Mouse (Mus musculus) common myeloid progenitor, adult 5-6 weeks (primary cell): Measurements from ENCODE around the gene Gpn3. TPM values are rescaled to one million over a fixed set of nuclear protein-coding genes. Genes with fewer than 3 reads are reported as not detected.

Experiments
- ATAC-seq: replicated peaks from 2 replicates; pipeline ENCODE4 v1.8.0; 2016; ENCODE audit warnings: low read depth, mild to moderate bottlenecking, moderate TSS enrichment, inconsistent platforms; ENCODE audit not compliant: poor library complexity, severe bottlenecking
- total RNA-seq: library from RNA; stranded (forward); fragments of 200-1000, 187-1606 nt; gene quantifications from 2 replicates; pipeline ENCODE4 v1.2.3, GENCODE M21; 2017

The Gpn3 gene
- total RNA-seq, 1 experiment from 2014 or later = 43.6 TPM

DNA sequence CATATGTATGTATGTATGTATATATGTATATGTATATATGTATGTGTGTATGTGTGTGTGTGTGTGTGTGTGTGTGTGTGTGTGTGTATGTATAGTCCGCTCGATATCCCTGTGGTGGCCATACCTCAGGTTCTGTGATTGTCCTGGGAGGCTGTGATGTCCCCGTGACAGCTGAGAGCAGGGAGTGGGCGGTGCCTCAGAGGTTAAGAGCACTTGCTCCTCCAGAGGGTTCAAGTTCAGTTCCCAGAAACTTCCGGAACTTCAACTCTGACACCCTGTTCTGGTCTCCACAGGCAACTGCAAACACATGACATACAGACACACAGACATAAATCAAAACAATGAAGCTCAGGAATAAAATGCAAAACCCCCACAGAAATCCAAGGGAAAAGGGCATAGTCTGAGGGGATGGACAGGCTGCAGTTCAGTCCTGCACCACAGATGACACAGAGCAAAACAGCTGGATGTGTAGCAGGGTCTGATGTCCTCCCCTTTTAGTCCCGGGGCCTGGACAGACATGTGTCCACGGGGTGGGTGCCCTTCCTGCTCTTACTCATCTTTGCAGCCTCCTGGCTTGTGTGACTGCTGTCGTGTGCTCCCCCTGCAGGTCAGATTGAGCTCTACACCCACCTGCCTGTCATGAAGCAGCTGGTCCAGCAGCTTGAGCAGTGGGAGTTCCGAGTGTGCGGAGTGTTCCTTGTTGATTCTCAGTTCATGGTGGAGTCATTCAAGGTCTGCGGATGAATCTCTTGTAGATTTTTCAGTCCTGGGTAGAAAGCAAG, 7.9 kb downstream of the Gpn3 start:
- peak; percentile 96 for ATAC-seq

DNA sequence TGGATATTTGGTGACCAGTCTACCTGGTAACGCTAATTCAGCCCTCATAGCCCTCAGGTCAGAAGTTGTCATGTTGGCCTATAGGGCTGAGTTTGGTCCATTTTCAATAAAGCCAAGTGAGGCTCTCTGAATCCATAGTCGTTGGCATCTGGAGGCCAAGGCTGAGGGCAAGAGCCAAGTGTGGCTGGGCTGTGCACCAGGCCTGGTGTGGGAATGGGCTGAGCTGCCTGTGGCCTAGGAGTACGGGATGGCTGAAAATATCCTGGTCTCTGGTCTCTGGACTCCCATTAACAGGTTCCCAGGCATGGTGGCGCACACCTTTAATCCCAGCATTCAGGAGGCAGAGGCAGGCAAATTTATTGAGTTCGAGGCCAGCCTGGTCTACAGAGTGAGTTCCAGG, 18.3 kb downstream of the Gpn3 start:
- no peak for ATAC-seq

DNA sequence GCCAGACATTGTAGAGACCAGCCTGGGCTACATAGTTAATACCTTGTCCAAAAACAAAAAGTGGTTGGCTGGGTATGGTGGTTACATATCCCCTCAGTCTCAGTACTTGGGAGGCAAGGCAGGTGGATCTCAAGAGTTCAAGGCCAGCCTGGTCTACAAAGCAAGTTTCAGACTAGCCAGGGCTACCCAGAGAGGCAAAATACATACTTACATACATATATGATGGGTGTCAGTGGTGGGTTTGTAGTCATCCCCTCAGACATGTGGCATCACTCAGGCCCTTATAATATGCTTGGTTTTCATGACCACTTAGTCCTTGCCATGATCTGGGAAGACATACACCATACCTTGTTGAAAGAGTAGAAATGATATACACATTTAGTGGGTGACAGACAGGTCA, 19.0 kb downstream of the Gpn3 start:
- ATAC-seq = no peak

DNA sequence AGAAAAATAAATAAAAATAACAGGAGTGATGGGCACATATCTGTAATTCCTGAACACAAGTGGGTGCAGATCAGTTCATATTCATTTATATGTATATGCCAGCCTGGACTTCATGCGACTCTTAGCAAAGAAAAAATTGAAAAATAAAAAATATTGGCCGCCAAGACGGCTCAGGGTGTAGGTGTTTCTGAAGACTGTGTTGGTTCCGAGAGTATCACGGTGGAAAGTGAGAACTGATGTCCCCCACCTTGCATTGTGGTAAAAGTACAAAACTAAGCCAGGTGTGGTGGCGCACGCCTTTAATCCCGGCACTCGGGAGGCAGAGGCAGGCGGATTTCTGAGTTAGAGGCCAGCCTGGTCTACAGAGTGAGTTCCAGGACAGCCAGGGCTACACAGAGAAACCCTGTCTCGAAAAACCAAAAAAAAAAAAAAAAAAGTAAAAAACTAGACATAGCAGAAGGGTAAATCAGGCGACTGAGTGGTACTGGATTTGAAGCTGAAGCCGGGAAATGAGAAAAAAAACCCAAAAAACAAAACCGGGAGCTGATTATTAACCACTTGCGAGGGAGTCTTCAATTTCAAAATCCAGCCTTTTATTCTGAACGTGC, 19.6 kb downstream of the Gpn3 start:
- ATAC-seq = no peak

DNA sequence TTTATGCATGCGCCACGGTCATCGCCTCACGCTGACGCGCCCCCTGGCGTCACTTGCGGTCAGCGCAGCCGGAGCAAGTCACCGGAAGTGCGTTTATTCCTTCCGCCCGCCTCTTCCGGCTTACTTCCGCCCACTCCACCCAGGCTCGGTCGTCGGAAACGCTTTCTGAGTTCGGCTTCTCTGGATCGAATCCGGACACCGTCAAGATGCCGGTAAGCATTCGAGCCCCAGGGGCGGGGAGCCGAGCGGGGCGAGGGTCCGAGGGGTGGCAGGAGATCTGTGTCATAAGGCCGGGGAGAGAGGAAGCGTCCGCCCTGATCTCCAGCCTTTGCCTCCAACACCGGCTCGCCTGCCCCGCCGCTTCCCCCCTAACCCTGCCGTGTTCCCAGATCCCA, 20.1 kb downstream of the Gpn3 start, which contains the start of gene Arpc3:
Gene Arpc3, plus strand, starts transcription at position 93 of the 395 bp plus-strand sequence.
- ATAC-seq = peak; percentile 91

DNA sequence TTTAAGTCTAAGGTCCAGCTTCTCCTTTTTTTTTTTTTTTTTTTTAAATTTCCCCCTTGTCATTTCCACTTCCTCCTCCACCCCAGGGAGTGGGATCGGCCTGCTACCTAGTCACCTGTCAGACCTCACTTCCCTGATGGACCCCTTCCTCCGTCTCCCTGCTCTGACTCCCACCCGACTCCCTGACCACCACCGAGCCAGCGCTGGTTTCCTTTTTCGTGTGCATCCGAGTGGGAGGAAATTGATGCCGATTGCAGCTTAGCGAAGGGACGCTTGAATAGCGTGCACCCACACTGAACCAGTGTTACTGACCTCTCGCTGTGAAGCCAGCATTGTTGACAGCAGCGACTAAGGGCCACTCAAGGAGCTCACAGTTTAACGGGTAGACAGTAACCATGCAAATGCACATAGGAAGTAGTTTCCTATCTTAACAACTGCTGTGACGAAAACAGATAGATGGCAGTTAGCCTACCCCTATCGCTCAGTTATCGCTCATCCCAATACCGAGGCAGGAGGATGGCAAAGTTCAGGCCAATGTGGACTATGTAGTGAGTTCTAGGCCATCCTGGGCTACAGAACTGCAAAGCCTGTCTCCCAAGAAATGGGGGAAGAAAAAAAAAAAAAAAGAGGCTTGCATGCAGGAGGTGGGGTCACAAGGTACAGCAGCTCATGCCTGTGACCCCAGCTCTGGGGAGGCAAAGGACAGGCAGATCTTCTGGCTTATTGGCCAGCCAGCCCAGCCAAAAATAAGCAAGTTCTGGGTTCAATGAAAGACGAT, 20.7 kb downstream of the Gpn3 start:
- peak; percentile 34 for ATAC-seq

DNA sequence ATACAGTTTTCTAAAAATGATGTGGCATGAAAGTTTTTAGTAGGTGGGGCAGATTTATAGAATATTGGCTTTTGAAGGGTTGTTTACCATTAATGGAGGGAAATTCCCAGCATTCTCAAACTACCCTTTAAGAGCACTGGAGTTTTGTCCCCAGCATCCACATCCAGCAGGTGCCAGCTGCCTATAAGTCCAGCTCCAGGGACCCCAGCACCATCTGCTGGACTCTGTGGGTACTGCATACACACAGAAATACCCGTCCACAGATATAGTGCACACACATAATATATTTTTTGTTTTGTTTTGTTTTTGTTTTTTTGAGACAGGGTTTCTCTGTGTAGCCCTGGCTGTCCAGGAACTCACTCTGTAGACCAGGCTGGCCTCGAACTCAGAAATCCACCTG, 22.2 kb downstream of the Gpn3 start:
- ATAC-seq = peak; percentile 53; the same call in 1 of the 2 replicates

DNA sequence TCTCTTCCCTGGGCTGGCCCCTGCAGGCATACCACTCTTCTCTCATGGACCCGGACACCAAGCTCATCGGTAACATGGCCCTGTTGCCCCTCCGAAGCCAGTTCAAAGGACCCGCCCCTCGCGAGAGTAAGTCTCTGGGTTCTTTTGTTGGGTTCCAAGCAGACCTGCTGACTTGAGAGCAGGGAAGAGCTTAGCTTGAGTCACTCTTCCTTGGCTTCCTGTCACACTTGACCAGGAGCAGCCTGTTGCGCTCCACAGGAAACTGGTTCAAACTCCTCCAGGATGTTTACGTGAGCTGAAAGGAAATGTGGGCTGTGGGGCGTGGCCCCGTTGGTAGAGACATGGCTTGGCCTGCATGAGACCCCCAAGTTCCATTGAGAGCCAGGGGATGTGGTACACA, 25.1 kb downstream of the Gpn3 start:
- peak; percentile 50 for ATAC-seq

DNA sequence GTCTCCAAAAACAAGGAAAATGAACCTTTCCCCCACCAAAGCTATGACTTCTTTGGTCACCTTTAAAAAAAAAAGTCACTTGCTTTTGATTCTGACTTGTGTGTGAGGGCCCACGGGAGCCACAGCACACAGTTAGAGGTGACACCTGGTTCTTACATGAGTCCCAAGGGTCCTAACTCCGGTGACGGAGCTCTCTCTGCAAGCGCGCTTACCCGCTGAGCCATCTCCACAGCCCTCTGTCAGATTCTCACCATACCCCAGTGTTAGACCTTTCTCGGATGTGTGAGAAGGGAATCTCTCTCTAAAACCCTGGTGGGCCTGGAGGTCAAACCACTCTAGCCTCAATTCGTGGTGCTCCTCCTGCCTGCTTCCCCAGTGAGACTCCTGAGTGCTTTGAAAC, 25.8 kb downstream of the Gpn3 start:
- no peak for ATAC-seq

DNA sequence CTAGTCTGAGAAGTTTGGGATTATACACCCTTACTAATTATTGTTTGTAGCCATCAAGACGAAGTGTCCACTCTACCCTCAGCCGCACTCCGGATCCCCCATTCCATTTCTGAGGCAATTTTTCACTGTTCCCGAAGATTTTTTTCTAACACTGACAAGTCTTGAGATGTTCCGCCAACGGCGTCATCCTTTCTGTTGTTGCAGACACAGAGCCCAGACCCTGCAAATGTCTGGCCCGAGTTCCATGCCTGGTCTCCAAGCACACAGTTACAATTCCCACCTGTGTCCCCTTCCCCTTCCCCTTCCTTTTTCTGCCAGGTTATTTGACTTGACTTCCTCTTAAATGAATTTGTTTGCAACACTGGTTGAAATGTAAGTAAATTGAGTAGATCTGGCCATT, 28.2 kb downstream of the Gpn3 start:
- ATAC-seq = no peak

DNA sequence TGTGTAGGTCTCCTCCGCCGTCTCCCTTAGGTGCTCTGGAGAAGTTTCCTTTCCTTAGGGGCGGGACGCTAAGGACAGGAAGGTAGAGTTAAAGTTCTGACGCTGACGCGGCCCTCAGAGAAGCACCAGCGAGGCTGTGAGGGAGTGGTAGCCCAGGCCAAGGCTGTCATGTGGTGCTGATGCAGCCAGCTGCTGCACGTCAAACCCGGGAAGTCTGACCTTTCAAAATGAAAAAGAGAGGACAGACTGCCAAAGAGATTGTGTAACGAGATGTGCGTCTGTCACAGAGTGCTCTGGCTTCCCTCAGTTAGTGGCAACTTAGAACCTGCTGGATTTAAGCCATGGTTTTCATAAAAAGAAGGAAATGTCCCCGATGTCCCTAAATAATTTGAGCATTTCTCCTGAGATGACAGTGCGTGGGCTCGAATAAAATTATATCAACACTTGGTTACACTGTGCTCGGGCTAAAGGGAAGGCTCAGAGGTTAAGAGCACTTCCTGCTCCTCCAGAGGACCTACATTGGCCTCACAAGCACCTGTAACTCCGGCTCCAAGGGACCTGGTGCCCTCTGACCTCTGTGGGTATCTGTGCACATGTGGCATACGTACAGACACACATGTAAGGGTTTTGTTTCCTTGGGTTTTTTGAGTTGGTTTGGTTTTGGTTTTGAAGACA, 29.1 kb downstream of the Gpn3 start:
- no peak for ATAC-seq

DNA sequence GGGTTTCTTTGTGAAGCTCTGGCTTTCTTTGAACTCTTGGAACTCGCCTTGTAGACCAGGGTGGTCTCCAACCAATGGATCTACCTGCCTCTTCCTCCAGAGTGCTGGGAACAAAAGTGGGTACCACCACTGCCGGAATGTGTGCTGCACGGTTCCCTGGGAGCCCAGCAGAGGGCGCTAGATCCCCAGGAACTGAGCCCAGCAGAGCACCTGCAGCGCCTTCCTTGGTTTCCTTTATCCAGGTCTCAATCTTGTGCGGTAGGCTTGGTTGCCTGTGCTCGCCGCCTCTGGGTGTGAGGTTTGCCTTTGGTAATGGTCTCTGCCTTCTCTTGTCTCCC, 29.6 kb downstream of the Gpn3 start:
- ATAC-seq = peak; percentile 51

DNA sequence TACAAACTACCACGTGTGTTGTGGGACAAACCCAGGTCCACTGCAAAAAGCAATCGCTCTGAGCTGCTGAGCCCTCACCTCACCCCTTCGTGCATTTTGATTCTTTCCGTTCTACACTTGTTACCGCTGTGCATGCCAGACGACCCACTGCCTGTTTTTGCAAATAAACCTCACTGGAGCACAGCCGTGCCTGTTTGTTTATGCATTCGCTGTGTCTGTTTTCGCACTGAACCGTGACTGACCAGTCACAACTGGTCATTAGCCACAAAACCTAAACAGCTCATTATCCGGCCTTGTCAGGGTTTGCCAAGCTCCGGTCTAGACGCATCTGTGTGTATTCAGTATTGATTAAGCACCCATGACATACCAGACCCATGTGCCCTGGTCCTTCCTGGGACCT, 30.5 kb downstream of the Gpn3 start:
- ATAC-seq = no peak

DNA sequence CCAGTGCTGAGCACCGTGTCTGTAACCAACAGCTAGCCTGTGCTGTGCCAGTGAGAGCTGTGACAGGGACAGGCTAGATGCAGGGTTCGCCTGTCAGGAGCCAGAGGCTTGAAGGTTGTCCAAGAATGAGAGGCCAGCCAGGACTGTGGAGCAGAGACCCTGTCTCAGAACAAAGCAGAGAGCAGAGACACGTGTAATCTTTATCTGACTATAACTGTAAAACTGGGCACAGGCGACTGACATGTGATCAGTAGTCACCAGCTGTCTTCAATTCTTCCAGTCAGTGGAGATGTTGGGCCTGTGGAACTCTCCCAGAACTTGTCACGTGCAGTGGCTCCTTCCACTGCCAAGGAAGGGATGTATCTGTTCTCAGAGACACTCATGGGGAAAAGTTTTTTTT, 31.1 kb downstream of the Gpn3 start:
- no peak for ATAC-seq

DNA sequence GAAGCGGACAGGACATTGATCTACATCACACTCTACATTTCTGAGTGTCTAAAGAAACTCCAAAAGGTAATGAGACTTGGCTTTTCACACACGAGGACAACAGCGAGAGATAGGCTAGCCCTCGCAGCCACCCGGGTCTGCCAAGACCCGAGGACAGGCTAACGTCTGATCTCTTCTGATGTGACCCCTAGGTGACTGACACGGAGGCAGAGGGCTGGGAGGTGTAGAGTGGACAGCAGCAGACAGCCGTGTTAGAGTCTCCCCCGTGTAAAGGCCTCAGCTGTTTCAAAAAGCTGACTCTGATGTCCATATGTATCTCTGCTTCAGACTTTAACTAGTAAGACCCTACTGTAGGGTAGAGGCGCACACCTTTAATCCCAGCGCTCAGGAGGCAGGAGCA, 31.7 kb downstream of the Gpn3 start:
- no peak for ATAC-seq

DNA sequence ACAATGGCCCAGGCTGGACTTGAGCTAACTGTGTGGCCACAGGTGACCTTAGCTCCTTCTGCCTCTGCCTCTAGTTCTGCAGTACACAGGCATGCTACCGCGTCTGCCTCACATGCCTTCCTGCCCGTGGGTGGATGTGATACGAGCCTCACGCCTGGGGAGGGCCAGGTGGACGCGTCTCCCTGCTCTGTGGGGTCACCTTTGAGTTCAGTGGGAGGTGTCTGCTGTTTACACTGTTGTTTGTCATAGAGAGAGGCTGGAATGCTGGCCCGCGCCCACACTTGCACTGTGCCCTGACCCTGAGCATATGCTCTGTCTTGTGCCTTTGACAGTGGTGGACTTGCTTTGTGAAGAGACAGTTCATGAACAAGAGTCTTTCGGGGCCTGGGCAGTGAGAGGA, 33.9 kb downstream of the Gpn3 start:
- no peak for ATAC-seq

DNA sequence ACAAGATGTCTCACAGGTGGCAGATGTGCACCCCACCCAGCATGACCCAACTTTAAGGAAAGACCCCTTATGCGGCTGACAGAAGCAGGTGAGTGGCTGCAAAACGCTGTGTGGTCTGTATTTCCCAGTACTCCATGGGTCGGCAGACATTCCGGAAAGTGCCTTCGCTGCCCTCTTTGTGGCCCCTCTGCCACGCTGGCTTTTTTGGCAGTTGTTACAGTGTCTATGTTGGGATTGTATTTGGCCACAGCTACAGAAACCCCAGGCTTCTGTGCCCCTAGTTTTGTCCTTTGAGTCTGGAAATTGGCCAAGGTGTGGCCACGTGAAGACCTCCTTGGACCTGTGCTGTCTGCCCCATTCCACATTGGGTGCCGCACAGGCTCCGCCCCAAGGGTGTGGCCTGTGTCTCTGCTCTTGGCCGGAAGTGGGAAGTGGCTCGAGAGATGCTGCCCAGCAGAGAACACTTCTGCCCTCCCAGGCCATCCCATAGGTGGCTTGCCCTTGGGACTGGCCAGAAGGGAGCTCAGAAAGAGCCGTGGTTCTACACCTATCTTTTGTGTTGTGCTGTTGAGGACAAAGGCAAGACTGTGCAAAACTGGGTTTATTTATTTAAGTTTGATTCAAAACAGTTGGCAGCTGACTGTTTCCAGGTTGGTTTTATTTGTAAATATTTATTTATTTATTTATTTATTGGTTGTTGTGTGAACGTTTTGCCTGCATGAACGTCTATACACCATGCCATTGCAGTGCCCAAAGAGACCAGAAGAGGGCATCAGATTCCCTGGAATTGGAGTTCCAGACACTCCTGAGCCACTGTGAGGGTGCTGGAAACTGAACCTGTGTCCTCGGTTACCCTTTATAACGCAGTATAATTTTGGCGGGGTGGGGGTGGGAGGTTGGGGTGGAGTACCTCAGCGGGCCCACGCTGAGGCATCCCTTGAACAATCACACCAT, 38.3 kb downstream of the Gpn3 start:
- no peak for ATAC-seq

DNA sequence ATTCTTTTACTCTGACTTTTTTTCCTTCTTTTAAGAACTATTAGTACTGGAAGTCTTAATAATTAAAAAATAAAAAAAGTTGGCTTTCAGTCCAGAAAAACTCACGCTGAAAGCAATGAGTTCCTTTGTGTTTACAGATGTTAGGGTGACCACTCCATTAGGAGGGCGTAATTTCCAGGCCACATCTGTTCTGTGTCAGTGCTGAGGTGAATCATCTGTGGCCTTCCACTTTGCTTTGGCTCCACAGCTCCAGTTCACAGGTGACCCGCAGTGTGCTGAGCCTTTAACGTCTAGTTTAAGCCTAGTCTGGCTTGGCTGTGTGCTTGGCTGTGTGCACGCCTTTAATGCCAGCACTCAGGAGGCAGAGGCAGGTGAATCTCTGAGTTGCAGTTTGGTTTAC, 40.2 kb downstream of the Gpn3 start:
- ATAC-seq = no peak

DNA sequence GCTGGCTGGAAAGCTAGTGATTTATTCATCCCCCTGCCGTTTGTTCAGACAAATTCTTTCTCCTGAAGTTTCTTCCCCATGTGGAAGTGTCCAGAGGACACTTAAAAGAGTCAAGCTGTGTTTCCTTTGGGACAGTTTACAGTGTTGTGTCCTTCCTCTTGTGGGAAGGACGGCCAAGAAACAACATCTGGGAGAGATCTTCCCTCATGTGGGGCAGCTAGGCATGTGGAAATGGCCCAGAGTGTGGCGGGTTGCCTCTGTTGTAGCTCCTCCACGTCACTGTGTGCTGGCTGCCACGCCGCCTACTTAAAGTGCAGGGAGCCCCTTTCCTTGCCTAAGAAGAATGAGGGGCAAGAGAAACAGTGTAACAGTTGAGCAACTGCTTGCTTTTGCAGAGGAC, 41.1 kb downstream of the Gpn3 start:
- ATAC-seq = no peak

DNA sequence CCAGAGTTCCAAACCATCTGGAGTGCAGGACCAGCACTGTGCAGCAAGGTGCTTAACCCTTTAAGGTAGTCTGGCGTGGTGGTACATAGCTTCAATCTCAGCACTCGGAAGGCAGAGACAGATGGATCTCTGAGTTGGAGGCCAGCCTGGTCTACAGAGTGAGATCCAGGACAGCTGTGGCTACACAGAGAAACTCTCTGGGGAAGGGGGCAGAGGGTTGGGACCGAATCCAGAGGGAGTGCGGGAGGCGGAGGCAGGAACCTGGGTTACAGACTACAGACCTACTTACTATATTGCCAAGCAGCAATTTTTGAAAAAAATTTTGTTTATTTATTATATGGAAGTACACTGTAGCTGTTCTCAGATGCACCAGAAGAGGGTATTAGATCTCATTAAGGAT, 42.7 kb downstream of the Gpn3 start:
- ATAC-seq = no peak
